Mouse (Mus musculus) embryo, embryonic 11 days (tissue): ENCODE measurements around the gene 4931428F04Rik.

Source experiments
- DNase-seq: peaks from one replicate; pipeline ENCODE4 v3.0.0-alpha.2; 2015

Gene 4931428F04Rik

DNA sequence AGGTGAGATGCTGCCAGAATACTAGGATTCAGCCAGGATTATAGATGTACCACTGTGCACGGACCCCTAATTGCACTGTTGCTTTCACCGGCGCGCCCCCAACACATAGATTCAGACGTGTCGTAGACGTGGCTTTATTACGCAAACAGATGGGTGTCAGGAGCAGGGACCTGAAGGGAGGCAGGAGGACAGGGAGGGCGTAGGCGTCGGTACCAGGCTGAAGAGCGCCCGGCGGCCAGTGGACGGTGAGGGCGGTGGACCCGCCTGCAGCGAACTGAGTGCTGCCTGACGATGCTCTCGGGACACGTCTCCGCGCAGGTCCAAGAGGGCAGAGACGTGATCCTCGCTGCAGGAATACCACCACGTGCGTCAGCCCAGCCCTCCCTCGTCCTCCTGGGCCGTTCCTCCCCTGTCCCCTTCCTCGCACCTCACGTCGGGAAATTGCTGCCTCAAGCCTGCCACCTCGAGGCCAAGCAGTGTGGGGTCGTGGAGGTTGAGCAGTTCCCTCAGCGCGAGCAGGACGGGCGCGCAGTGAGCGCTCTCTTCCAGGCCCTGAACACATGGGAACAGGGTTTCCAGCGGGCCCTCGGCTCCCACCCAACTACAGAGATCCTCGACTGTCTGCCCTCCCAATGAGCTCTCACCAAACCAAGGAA, at the start of gene 4931428F04Rik:
TSS of gene 4931428F04Rik (minus strand) at position 60 of the 656 bp plus-strand sequence.
- DNase-seq = peak; percentile 77

DNA sequence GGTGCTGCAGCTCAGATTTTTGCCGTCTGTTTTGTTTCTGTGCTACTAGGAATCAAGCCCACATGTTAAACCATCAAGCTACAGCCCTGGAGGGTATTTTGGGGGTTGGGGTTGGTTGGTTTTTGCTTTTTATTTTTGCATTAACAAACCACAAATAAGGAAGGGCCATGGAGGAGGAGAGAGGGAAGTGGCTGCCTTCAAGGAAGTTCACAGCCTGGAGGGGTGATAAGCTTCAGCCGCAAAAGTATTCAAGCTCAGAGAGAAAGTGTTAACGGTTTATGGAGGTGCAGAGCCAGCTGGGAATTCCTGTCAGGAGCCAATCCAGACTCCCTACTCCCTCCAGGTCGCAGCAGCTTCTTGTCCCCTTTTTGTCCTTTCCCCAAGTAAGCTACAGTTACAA, 49.3 kb upstream of the 4931428F04Rik start:
- no peak for DNase-seq

DNA sequence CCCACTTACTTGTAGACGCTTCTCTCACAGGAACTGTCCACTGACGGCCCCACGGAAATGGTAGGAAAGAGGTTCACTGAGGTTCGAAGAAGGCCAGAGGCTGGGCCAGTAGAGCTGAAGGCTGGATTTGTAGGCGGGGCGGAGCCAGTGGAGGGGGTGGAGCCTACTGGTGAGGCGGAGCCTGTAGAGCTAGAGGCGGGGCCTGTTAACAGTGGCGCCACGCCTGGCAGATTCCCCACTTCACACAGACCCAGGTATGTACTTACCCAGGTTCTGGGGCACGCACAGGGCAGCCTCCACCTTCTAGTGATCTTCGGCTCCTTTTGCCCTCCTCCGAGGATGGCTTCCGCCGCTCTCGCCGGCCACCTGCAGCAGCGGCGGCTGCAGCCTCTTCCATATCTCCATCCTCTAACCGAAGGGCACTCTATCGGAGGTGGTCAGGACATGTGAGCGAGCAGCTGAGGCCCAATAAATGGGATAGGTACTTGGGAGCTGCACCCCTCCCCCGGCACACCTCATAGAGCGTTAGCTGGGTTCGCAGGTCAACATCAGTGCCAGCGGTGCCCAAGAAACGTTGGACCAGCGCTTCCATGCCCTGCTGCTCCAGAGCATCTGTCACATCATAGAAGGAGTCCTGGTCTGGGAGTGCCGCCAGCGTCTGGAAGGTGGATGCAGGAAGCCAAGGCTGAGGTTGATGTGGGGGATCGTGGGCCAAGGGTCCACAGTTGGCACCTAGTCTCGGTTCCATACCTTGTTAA, 46.9 kb upstream of the 4931428F04Rik start:
- peak; percentile 27 for DNase-seq

DNA sequence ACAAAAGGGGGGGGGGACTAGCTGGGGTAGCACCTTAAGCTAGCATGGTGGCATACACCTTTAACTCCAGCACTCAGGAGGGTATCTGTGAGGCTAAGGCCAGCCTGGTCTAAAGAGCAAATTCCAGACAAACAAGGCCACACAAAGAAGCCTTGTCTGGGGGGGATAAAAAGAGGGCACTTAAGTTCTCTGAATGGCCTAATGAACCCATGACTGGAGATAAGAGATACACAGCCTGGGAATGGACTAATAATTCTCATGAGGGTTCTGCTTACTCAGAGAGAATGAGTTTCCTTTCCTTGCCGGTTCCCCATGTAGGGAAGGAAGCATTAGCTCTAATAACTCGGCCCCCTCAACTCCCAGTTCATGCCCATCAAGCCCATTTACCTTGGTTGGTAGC, 42.9 kb upstream of the 4931428F04Rik start:
- DNase-seq = no peak

DNA sequence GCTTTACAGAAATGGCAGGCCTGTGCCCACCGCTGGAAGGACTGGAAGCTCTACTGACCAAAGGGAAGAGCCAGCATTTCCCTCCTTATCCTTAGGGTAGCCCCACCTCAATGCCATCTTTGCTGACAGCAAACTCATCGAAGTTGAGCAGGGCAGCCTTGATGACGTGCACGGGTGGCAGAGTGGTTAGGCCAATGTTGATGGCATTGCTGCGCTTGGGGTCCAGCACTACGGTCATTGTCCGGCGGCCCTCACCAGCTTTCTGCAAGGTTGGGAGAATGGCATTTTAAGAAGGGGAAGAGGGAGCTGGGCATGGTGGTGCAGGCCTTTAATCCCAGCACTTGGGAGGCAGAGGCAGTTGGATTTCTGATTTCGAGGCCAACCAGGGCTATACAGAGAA, 42.3 kb upstream of the 4931428F04Rik start:
- no peak for DNase-seq

DNA sequence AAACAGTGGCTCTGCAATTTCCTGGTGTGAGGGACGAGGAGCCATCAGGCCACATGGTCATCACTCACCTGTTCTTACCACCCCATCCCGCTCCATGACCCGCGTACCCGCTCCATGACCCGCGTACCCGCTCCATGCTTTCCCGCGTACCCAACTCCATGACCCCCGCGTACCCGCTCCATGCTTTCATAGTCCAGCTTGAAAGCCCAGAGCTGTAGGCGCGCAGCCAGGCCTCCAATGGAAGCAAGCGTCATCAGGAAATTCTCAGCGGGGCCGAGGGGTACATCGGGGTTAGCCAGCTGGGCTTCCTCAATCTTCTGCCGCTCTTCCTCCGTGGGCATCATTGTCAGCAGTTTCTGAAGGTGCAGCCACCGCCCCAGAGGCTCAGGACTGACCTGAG, 41.8 kb upstream of the 4931428F04Rik start:
- no peak for DNase-seq

DNA sequence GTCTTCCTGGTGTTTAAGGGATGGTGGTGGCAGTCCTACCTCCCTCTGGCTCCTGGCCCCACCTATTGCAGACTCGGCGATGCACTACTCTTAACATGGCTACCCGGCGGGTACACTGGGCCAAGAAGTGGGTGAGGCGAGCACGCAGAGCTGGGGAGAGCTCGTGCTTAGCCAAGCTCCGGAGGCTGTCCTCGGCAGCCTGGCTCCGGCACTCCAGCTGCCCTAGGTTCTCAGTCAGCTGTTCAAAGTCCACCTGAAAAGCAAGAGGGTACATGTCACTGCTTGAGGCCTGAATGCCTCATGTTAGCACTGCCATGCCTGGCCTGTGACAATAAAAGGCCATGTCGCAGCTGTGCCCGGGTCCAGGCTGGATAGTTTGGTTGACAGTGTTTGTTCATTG, 40.7 kb upstream of the 4931428F04Rik start:
- DNase-seq = no peak

DNA sequence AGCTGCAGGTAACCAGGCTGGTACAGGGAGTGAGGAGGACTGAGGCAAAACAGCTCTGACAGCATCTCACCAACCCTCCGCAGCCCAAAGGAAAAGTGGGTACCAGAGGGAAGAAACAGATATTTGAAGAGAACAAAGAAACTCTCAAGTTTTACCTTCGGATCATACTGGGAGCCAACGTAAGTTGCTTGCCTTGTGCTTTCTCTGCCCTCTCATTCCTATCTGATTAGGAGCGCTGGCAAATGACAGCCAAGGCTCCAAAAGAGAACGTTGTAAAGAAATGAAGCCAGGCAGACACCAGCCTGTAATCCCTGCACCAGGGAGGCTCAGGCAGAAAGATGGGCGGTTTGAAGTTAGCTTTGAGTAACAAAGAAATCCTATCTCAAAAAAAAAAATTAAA, 37.3 kb upstream of the 4931428F04Rik start:
- no peak for DNase-seq

DNA sequence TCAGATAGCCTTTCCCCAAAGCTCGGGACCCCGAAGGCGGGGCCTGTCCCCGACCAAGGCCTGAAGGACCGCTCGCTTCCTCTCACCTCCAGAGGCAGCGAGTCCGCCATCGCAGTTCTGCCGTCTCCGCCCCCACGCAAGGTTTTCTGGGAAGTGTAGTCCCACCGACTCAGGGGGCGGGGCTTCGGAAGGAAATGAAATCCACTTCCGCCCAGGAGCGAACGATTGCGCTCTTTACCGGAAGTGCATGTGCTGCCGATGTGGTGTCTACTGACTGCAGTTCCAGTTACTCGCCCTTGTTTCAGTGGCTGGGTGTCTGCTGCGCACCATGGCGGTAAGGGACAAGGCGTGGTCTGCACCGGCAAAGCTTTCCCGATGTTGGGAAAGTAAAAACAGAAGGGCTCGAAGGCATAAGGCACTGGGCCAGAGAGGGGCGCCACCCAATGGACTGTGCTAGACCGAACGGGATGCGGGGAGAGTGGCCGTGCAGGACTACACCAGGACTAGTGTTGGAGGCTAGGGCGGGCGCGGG, 36.5 kb upstream of the 4931428F04Rik start, which contains the start of the genes Lrrc29 and Tmem208:
TSS of gene Lrrc29 (minus strand) at position 138 of the 532 bp plus-strand sequence.
TSS of gene Tmem208 (plus strand) at position 214 of the 532 bp plus-strand sequence.
- DNase-seq = peak; percentile 98

DNA sequence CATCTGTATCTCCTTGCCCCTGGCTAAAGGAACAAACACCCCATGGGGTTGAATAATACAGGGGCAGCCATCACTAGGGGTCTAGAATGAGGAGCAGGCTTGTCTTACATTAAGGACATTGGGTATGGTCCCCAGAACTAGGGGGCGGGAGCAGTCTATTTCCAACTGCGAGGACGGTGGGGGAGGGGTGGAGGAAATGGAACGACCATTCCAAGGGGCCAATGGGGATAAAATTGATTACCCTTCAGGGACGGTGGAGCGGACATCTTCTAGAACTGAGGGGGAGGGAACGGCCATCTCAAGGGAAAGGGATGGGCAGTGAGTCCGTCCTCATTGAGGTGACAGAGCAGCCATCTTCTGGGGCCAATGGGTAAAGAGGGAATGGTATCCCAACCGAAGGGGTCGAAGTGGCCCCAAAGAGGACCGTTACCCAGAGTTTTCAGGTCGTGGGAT, 36.0 kb upstream of the 4931428F04Rik start:
- DNase-seq = peak; percentile 59

DNA sequence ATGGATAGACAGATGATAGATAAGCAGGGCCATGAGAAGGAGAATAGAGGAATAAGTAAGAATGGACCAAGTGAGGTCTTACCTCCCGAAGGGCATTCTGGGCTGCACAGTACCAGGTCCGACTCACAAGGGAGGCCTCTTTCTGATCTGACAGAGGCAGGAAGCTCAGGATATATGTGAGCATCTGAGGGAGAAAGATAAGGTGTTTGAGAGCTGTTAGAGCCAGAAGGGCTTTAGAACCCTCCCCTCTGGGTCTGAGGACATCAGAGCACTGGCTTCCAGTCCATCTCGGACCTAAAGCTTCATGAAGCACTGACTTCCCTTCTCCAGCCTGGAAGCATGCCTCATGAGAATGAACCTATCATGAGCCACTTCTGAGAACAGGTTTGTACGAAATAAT, 33.5 kb upstream of the 4931428F04Rik start:
- DNase-seq = no peak

DNA sequence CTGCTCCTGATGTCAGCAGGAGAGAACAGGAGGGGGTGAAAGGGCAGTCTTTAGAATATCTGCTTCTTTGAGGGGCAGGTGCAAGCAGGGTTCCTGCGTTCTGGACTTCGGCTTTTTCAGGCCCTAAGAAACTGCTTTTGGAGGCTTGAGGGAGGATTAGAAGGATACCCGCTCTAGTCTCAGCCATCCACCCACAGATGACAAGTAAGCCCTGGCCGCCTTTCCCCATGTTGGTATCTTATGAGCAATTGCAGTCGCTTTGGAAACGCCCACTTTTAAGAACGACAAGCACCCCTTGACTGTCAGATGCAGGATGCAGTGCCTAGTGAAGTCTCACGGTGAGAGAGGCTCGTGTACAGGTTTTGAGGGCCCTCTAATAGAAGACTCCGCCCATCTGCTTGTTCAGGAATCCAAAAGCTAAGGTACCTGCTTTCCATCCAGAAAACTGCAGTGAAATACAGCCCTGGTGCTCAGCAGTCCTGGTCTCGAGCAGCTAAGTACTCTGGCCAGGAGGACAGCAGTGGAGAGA, 29.1 kb upstream of the 4931428F04Rik start:
- no peak for DNase-seq

DNA sequence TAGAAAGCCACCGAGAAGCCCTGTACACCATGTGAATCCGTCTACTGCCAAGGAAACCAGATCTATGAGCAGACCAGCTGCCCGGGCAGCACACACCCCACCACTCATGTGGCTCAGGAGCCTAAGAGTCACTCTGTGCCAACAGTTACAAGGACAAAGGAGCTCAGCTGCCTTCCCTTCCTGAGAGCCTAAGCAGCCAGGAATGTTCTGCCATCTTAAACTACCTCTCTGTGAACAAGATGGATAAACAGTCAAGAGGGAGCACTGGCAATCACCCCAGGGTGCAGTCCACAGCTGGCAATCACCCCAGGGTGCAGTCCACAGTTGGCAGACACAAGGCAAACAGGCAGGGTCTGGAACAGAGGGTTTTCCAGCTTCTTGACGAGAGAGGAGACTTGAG, 28.3 kb upstream of the 4931428F04Rik start:
- no peak for DNase-seq

DNA sequence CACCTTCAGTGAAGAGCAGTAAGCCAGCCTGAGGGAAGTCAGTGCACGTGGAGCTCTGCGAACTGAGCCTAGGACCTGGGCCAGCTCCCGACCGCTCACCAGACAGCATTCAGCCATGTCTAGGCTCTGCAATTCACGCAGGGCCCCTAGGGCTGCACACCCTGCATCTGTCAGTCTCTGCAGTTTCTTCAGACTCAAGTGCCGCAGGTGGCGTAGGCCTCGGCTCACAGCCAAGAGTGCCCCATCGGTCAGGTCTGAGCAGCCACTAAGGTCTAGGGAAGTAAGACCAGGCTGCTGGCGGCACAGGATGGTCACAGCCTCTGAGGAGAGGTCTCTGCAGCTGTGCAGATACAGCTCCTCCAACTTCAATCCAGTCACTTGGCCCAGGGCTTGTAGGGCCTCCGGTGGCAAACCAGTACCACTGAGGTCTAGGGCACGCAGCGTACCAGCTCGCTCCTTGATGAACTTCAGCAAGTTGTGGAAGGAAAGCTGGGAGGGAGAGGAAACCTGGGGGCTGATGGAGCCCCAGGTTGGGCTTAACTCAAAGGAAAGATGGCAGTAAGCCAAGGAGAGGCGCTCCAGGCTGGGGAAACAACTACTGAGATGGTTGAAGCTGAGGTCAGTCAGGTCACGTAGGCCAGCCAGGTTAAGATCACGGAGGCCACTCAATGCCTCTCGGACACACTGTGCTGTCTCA, 25.6 kb upstream of the 4931428F04Rik start:
- no peak for DNase-seq

DNA sequence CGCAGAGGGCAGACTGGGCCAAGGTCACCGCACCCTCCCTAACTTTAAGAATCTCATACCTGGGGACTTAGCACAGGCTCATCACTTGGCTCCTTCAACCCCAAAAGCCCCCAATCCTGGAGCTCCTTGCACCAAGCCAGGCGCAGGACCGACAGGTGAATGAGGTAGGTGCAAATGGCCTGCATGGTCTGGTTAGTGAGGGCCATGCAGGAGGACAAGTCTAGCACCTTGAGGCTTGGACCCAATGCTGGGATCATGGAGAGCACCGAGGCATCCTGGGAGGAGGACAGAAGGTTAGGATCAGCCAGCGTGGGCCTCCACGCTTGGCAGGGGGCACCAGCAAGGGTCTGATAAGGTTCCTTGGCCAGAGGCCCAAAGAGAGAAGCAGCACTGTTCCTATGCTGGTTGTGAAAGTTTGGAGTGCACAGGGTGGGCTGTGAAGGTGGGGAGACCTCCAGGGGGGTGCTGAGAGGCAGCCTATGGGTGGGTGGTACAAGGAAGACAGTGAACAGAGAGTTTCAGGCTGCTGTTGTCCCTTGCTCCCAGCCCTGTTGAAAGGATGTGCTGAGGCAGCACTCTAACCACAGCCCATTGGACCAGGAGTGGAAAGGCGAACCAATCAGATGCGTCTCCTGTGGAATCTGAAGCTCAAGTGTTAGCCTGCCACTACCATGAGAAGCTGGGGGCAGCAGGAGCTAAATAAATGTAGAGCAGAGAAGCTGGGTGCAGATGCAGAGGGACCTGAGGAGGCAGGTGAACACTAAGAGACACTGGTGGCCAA, 24.1 kb upstream of the 4931428F04Rik start:
- peak; percentile 28 for DNase-seq

DNA sequence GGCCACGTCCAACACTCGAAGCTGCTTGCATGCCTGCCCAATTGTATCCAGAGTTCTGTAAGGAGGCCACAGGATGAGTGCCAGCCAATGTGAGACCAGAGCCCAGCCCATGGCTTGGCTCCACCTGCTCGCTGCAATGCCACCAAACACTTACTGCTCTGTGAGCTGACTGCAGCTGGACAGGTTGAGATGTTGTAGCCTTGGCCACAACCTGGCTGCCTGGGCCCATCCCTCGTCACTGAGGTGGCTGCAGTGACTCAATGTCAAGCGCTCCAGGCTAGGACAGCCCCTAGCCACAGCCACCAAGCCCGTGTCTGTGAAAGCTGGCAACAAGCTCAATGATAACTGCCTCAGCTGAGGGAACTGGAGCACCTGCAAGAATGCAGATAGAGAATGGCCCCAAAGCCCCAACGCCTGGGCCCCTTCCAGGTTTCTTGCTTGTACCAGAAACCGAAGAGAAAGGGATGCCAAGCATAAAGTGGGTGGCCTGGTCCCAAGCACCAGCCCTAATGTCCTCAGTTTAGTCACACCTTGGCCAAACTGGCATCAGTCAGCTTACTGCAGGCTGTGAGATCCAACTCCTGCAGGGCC, 23.3 kb upstream of the 4931428F04Rik start:
- DNase-seq = no peak

DNA sequence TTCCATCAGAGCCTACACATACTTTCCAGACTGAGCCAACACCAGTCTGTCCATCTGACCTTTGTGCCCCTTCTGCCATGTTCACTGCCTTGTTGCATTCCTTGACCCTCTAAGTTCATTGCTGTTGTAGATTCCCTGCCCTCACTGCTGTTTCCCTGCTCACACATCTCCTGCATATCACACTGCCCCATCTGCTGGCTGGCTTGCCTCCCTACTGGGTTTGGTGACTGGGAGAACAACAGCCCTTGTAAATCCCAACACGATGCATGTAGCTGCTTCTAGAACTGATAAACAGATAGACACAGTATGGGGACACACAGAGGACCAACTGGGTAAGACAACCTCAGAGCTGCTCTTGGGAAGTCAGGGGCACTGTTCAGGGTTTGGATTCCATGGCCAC, 22.1 kb upstream of the 4931428F04Rik start:
- no peak for DNase-seq

DNA sequence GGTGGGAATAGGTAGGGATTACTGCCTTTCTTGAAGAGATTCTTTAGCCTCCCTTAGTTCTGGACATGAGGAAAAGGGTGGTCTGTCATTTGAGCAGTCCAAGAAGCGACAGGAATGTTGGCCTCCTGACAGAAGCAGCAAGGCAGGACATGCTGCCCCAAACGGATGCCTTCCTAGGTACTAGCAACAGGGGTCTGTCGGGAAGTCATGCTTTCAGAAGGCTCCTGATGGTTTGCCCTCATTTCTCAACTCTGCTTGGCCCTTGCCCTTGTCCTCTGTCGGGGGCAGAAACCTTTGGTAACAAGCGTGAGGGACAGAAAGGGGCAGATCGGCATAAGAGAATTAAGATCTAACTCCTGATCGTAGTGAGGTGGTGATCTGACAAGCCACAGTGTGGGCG, 20.5 kb upstream of the 4931428F04Rik start:
- DNase-seq = no peak

DNA sequence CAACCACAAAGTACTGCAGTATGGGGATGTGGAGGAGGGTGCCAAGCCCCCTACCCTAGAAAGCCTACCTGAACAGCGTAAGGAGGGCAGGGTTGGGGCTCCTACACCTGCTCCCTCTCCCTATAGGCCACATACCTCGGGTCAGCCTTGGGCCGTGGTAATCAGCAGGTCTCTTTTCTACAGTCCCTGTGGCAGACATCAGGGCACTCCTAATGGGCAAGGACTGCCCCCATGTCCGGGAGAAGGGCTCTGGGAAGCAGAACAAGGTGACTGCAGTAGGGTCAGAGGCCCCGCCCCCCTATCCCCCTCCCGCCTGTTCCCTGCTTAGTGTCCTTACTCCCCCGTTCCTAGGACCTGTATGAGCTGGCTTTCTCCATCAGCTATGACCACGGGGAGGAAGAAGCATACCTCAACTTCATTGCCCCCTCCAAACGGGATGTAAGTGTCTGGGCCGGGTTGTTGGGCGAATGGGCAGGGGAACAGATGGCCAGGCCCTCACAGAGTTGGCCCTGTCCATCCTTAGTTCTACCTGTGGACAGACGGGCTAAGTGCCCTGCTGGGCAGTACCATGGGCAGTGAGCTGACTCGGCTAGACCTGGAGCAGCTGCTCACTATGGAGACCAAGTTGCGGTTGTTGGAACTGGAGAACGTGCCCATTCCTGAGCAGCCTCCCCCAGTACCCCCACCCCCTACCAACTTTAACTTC, 19.6 kb upstream of the 4931428F04Rik start:
- DNase-seq = no peak

DNA sequence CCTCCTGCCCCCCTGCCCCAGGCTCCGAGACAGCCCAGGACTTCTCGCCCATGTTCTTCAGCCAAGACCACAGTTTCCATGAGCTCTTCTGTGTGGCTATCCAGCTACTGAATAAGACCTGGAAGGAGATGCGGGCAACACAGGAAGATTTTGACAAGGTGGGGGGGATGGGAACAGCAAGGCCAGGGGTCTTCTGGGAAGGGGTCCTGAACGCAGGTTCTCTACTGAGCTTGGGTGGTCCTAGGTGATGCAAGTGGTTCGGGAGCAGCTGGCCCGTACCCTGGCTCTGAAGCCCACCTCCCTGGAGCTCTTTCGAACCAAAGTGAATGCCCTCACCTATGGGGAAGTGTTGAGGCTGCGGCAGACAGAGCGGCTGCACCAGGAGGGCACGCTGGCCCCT, 18.8 kb upstream of the 4931428F04Rik start:
- no peak for DNase-seq

DNA sequence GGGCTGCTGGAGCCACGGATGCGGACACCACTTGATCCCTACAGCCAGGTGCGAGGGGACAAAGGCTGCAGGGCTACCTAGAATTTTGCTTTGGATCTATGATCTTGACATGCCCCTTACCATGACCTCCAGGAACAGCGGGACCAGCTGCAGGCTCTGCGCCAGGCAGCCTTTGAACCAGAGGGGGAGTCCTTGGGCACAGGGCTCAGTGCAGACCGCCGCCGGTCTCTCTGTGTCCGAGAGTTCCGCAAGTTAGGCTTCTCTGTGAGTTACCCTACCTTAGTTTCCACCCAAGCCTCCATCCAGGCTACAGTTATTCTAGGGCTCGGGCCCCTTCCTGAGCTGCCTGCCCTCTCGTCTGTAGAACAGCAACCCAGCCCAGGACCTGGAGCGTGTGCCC, 18.0 kb upstream of the 4931428F04Rik start:
- no peak for DNase-seq
